Mouse (Mus musculus) midbrain, embryonic 12.5 days (tissue): ENCODE measurements around the gene Vps37c. TPM values are rescaled to one million over a fixed set of nuclear protein-coding genes. Genes with fewer than 3 reads are reported as not detected.

Experiments used
- ATAC-seq: fragments of 200-750 bp; cut with Nextera tagmentation; 2 replicates; pipeline ENCODE4 v1.8.0; 2017; ENCODE audit warnings: low read depth, moderate TSS enrichment, moderate library complexity; ENCODE audit not compliant: low FRiP score
- H3K27ac ChIP-seq: fragments of 300-500 bp; sonication (generic); replicated peaks from 2 replicates; pipeline ENCODE4 v1.5.1; 2016; ENCODE audit warnings: mild to moderate bottlenecking
- H3K27me3 ChIP-seq: fragments of 300-500 bp; sonication (generic); 2 replicates; pipeline ENCODE4 v1.6.1; 2016; ENCODE audit warnings: mild to moderate bottlenecking
- H3K36me3 ChIP-seq: fragments of 300-500 bp; sonication (generic); 2 replicates; pipeline ENCODE4 v1.6.1; 2016
- H3K4me1 ChIP-seq: fragments of 300-500 bp; sonication (generic); 2 replicates; pipeline ENCODE4 v1.6.1; 2016
- H3K4me2 ChIP-seq: fragments of 300-500 bp; sonication (generic); replicated peaks from 2 replicates; pipeline ENCODE4 v1.6.1; 2016; ENCODE audit warnings: mild to moderate bottlenecking, moderate library complexity
- H3K4me3 ChIP-seq: fragments of 300-500 bp; sonication (generic); 2 replicates; pipeline ENCODE4 v1.5.1; 2016; ENCODE audit warnings: mild to moderate bottlenecking
- H3K9ac ChIP-seq: fragments of 300-500 bp; sonication (generic); replicated peaks from 2 replicates; pipeline ENCODE4 v1.6.1; 2016; ENCODE audit warnings: mild to moderate bottlenecking, moderate library complexity
- H3K9me3 ChIP-seq: fragments of 300-500 bp; sonication (generic); 2 replicates; pipeline ENCODE4 v1.6.1; 2016; ENCODE audit warnings: mild to moderate bottlenecking
- WGBS: fragments of 180-500 bp; shearing (Covaris S2); methylation state at CpG from one replicate; pipeline ENCODE4 v1.1.7; 2016; 5-methylcytosine and 5-hydroxymethylcytosine counted together
- polyA plus RNA-seq: library from polyadenylated mRNA; unstranded; fragments of >200 nt; fragmentation: Nextera tagmentation; extraction: Ambion mirVana; gene quantifications from 2 replicates; pipeline ENCODE4 v1.2.1, GENCODE M21; 2016

Vps37c gene
- polyA plus RNA-seq, 1 experiment from 2014 or later, result 30.5 TPM

- H3K27ac ChIP-seq, result no peak overlapping the region
- 94% methylated on average over 1 of the region's 1 CpGs for WGBS
- H3K9ac ChIP-seq, result no peak overlapping the region
- no peak for ATAC-seq
- no peak overlapping the region for H3K4me3 ChIP-seq
- no peaks in the 10 kb centered on the region for H3K9me3 ChIP-seq
- peaks cover 36% of the 10 kb centered on the region for H3K36me3 ChIP-seq
- no peak overlapping the region for H3K4me2 ChIP-seq
- peaks cover 16% of the 10 kb centered on the region for H3K4me1 ChIP-seq
- 0 out of 2 replicates have a peak, but pooled peaks cover 6% of the 10 kb centered on the region for H3K27me3 ChIP-seq
These were observed 19.3 kb downstream of the Vps37c start for GRCm38 (mm10) chr19:10707881-10708280.

- no peak overlapping the region for H3K4me3 ChIP-seq
- ATAC-seq, result no peak
- H3K36me3 ChIP-seq, result peaks cover 46% of the 10 kb centered on the region
- 69% methylated on average over 6 of the region's 6 CpGs for WGBS
- no peak overlapping the region for H3K9ac ChIP-seq
- H3K4me2 ChIP-seq, result no peak overlapping the region
- peak overlapping the region; percentile 72 for H3K27ac ChIP-seq
- no peaks in the 10 kb centered on the region for H3K27me3 ChIP-seq
- H3K9me3 ChIP-seq, result no peaks in the 10 kb centered on the region
- H3K4me1 ChIP-seq, result peaks cover 16% of the 10 kb centered on the region
These were observed 20.4 kb downstream of the Vps37c start for GRCm38 (mm10) chr19:10708900-10709299.

- H3K36me3 ChIP-seq, result peaks cover 49% of the 10 kb centered on the region
- H3K27me3 ChIP-seq, result no peaks in the 10 kb centered on the region
- no peak overlapping the region for H3K4me3 ChIP-seq
- peak; percentile 88 for ATAC-seq
- no peak overlapping the region for H3K9ac ChIP-seq
- H3K4me2 ChIP-seq, result no peak overlapping the region
- peaks cover 19% of the 10 kb centered on the region for H3K4me1 ChIP-seq
- peak overlapping the region; percentile 72 for H3K27ac ChIP-seq
- WGBS, result 24% methylated on average over 8 of the region's 8 CpGs
- H3K9me3 ChIP-seq, result no peaks in the 10 kb centered on the region
These were observed 21.0 kb downstream of the Vps37c start for GRCm38 (mm10) chr19:10709360-10710087.

- 78% methylated on average over 9 of the region's 9 CpGs for WGBS
- peaks cover 49% of the 10 kb centered on the region for H3K36me3 ChIP-seq
- no peaks in the 10 kb centered on the region for H3K27me3 ChIP-seq
These were observed 21.6 kb downstream of the Vps37c start for GRCm38 (mm10) chr19:10710088-10710511.

GRCm38 (mm10) chr19:10710751-10711150 is 22.2 kb downstream of the Vps37c start:
- ATAC-seq, result no peak
- WGBS, result 93% methylated on average over 4 of the region's 4 CpGs
- Histone ChIP-seq H3K9me3 (no peaks in the 10 kb centered on the region), H3K9ac (no peak overlapping the region), H3K36me3 (peaks cover 49% of the 10 kb centered on the region), H3K4me3 (no peak overlapping the region), H3K27me3 (no peaks in the 10 kb centered on the region), H3K4me2 (no peak overlapping the region), H3K4me1 (peaks cover 20% of the 10 kb centered on the region), H3K27ac (no peak overlapping the region)

More at GRCm38 (mm10) chr19:10710088-10710511, 21.6 kb downstream of the Vps37c start:
- ATAC-seq, result peak; percentile 7; the same call in 1 of the 2 replicates
- Histone ChIP-seq H3K4me2 (no peak overlapping the region), H3K4me1 (peaks cover 20% of the 10 kb centered on the region), H3K9ac (no peak overlapping the region), H3K9me3 (no peaks in the 10 kb centered on the region), H3K4me3 (no peak overlapping the region), H3K27ac (peak overlapping the region; percentile 72)

- 99% methylated on average over 7 of the region's 7 CpGs for WGBS
- no peaks in the 10 kb centered on the region for H3K9me3 ChIP-seq
- H3K4me3 ChIP-seq, result no peak overlapping the region
- no peak overlapping the region for H3K4me2 ChIP-seq
- peaks cover 20% of the 10 kb centered on the region for H3K4me1 ChIP-seq
- H3K36me3 ChIP-seq, result peaks cover 43% of the 10 kb centered on the region
- no peak overlapping the region for H3K27ac ChIP-seq
- H3K27me3 ChIP-seq, result no peaks in the 10 kb centered on the region
- H3K9ac ChIP-seq, result no peak overlapping the region
- ATAC-seq, result no peak
These were observed 23.7 kb downstream of the Vps37c start for GRCm38 (mm10) chr19:10712194-10712593.

GRCm38 (mm10) chr19:10712646-10713045 is 24.1 kb downstream of the Vps37c start:
- no peaks in the 10 kb centered on the region for H3K9me3 ChIP-seq
- no peak for ATAC-seq
- 93% methylated on average over 12 of the region's 12 CpGs for WGBS
- peaks cover 40% of the 10 kb centered on the region for H3K36me3 ChIP-seq
- H3K4me3 ChIP-seq, result no peak overlapping the region
- H3K4me2 ChIP-seq, result no peak overlapping the region
- no peak overlapping the region for H3K27ac ChIP-seq
- H3K9ac ChIP-seq, result no peak overlapping the region
- H3K4me1 ChIP-seq, result peaks cover 20% of the 10 kb centered on the region
- H3K27me3 ChIP-seq, result no peaks in the 10 kb centered on the region

GRCm38 (mm10) chr19:10713551-10713950 is 25.0 kb downstream of the Vps37c start:
- H3K27ac ChIP-seq, result no peak overlapping the region
- no peak overlapping the region for H3K4me2 ChIP-seq
- H3K27me3 ChIP-seq, result no peaks in the 10 kb centered on the region
- 92% methylated on average over 10 of the region's 10 CpGs for WGBS
- ATAC-seq, result no peak
- H3K36me3 ChIP-seq, result peaks cover 36% of the 10 kb centered on the region
- no peak overlapping the region for H3K4me3 ChIP-seq
- no peaks in the 10 kb centered on the region for H3K9me3 ChIP-seq
- no peak overlapping the region for H3K9ac ChIP-seq
- peaks cover 20% of the 10 kb centered on the region for H3K4me1 ChIP-seq

- H3K36me3 ChIP-seq, result peaks cover 36% of the 10 kb centered on the region
- H3K27ac ChIP-seq, result no peak overlapping the region
- H3K4me3 ChIP-seq, result no peak overlapping the region
- ATAC-seq, result no peak
- peaks cover 20% of the 10 kb centered on the region for H3K4me1 ChIP-seq
- WGBS, result 80% methylated on average over 6 of the region's 6 CpGs
- no peaks in the 10 kb centered on the region for H3K9me3 ChIP-seq
- no peak overlapping the region for H3K9ac ChIP-seq
- no peak overlapping the region for H3K4me2 ChIP-seq
- H3K27me3 ChIP-seq, result no peaks in the 10 kb centered on the region
These were observed 25.6 kb downstream of the Vps37c start for GRCm38 (mm10) chr19:10714168-10714567.

- Histone ChIP-seq H3K9me3 (no peaks in the 10 kb centered on the region), H3K4me1 (peaks cover 15% of the 10 kb centered on the region), H3K9ac (no peak overlapping the region), H3K27me3 (no peaks in the 10 kb centered on the region), H3K36me3 (peaks cover 36% of the 10 kb centered on the region), H3K4me3 (no peak overlapping the region), H3K4me2 (no peak overlapping the region), H3K27ac (no peak overlapping the region)
- peak; percentile 50; the same call in 1 of the 2 replicates for ATAC-seq
- 48% methylated on average over 4 of the region's 4 CpGs for WGBS
These were observed 26.3 kb downstream of the Vps37c start for GRCm38 (mm10) chr19:10714682-10715475.

GRCm38 (mm10) chr19:10715476-10715875 is 26.9 kb downstream of the Vps37c start:
- H3K27ac ChIP-seq, result no peak overlapping the region
- no peaks in the 10 kb centered on the region for H3K9me3 ChIP-seq
- 91% methylated on average over 6 of the region's 6 CpGs for WGBS
- no peaks in the 10 kb centered on the region for H3K27me3 ChIP-seq
- ATAC-seq, result no peak
- H3K4me2 ChIP-seq, result no peak overlapping the region
- H3K4me3 ChIP-seq, result no peak overlapping the region
- peaks cover 36% of the 10 kb centered on the region for H3K36me3 ChIP-seq
- H3K9ac ChIP-seq, result no peak overlapping the region
- peaks cover 15% of the 10 kb centered on the region for H3K4me1 ChIP-seq

- ATAC-seq, result no peak
- peaks cover 25% of the 10 kb centered on the region for H3K4me1 ChIP-seq
- WGBS, result 88% methylated on average over 7 of the region's 7 CpGs
These were observed 29.8 kb downstream of the Vps37c start for GRCm38 (mm10) chr19:10718251-10718775.

More at GRCm38 (mm10) chr19:10718251-10718775, 29.8 kb downstream of the Vps37c start:
- Histone ChIP-seq H3K4me2 (no peak overlapping the region), H3K4me3 (no peak overlapping the region), H3K36me3 (peaks cover 8% of the 10 kb centered on the region), H3K27ac (no peak overlapping the region), H3K9ac (no peak overlapping the region), H3K27me3 (no peaks in the 10 kb centered on the region), H3K9me3 (no peaks in the 10 kb centered on the region)
